Mouse (Mus musculus): ENCODE results near the gene Thap11. TPM values are rescaled to one million over a fixed set of nuclear protein-coding genes. Genes with fewer than 3 reads are reported as not detected.

Gene Thap11
- polyA plus RNA-seq, 3 experiments from 2014 or later = 5.5 to 6.7 (median 6.0) TPM

- ATAC-seq = no peak
Measured at GRCm38 (mm10) chr8:105852146-105852729, 2.7 kb upstream of the Thap11 start.

GRCm38 (mm10) chr8:105853178-105853577 lies 1.8 kb upstream of the Thap11 start, which contains the start of gene Cenpt:
Cenpt (minus strand) TSS chr8:105853278.
- no peak for ATAC-seq

GRCm38 (mm10) chr8:105854303-105854702 lies 629 bp upstream of the Thap11 start:
- ATAC-seq = no peak

- peak; percentile 3 for ATAC-seq
Measured at GRCm38 (mm10) chr8:105855248-105856167, 576 bp downstream of the Thap11 start.

- ATAC-seq = no peak
Measured at GRCm38 (mm10) chr8:105856168-105856835, 1.4 kb downstream of the Thap11 start.

- no peak for ATAC-seq
Measured at GRCm38 (mm10) chr8:105858495-105858894, 3.6 kb downstream of the Thap11 start.

- ATAC-seq = no peak
Measured at GRCm38 (mm10) chr8:105859314-105859713, 4.4 kb downstream of the Thap11 start.

- ATAC-seq = peak; percentile 98
Measured at GRCm38 (mm10) chr8:105860143-105860981, 5.4 kb downstream of the Thap11 start, which contains the start of gene Nutf2. Nutf2 (plus strand) TSS chr8:105860580.

- no peak for ATAC-seq
Measured at GRCm38 (mm10) chr8:105861951-105862350, 7.0 kb downstream of the Thap11 start.

GRCm38 (mm10) chr8:105866364-105867029 lies 11.6 kb downstream of the Thap11 start:
- ATAC-seq = no peak

- ATAC-seq = no peak
Measured at GRCm38 (mm10) chr8:105874301-105874700, 19.4 kb downstream of the Thap11 start.

GRCm38 (mm10) chr8:105880754-105881520 lies 26.0 kb downstream of the Thap11 start, which contains the start of gene Edc4:
Edc4 (plus strand) TSS chr8:105880881.
- peak; percentile 94 for ATAC-seq

GRCm38 (mm10) chr8:105889756-105890465 lies 35.0 kb downstream of the Thap11 start:
- ATAC-seq = no peak

- ATAC-seq = no peak
Measured at GRCm38 (mm10) chr8:105890870-105891269, 35.9 kb downstream of the Thap11 start.

GRCm38 (mm10) chr8:105892432-105892831 lies 37.5 kb downstream of the Thap11 start:
- no peak for ATAC-seq

- ATAC-seq = no peak
Measured at GRCm38 (mm10) chr8:105893339-105893738, 38.4 kb downstream of the Thap11 start, which contains the start of gene Nrn1l. Nrn1l (plus strand) TSS chr8:105893567.

- no peak for ATAC-seq
Measured at GRCm38 (mm10) chr8:105897801-105898480, 43.0 kb downstream of the Thap11 start.

GRCm38 (mm10) chr8:105900180-105900940 lies 45.4 kb downstream of the Thap11 start, which contains the start of gene Pskh1:
Pskh1 (plus strand) TSS chr8:105900441.
- peak; percentile 88 for ATAC-seq

All from inflammation-experienced regulatory T-cells, adult 6 months (primary cell).